Mouse (Mus musculus) ovary, postnatal 14 days (tissue): Measurements from ENCODE around the gene Rpl7a.

Source experiments
- DNase-seq: peaks from one replicate; pipeline ENCODE4 v3.0.0; 2022; ENCODE audit warnings: low spot score

The Rpl7a gene

DNA sequence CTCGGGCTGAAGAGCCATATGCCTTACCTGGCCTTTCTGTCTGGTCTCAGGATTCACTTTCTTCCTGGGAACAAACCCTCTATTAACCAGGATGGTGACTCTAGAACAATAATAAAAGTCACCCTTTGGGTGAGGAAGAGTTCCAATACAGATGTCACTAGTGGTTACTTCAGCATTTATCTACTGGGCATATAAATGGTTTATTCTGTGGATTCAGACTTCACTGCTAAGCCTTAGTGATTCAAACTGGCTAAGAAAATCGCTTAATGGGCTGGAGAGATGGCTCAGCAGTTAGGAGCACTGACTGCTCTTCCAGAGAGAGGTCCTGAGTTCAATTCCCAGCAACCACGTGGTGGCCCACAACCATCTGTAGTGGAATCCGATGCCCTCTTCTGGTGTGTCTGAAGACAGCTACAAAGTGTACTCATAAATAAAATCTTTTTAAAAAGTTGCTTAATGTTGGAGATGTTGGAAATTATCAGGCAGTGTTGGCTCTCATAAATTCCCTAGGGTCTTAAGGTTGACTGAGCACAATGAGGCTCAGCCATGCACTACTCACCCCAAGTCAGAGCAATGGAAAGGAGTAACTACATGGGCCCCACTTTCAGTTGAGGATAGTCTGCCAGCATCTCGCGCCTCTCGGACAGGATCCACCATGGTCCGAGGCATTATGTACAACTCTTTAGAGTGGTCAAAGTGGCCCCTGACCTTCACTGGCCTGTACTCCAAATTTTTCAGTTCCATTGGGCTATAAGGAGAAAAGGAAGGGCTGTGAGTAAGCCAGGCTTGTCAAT is 3.8 kb downstream of the Rpl7a start:
- DNase-seq: no peak

GRCm38 (mm10) chr2:26915927-26916728 is 5.6 kb downstream of the Rpl7a start, which contains the start of the genes Surf2 and Surf1:
Gene Surf2, plus strand, starts transcription at chr2:26916367.
Gene Surf1, minus strand, starts transcription at chr2:26916530.
- peak; percentile 68 for DNase-seq

- no peak for DNase-seq
These were observed 6.2 kb downstream of the Rpl7a start for GRCm38 (mm10) chr2:26916738-26917137.

- no peak for DNase-seq
These were observed 9.1 kb downstream of the Rpl7a start for GRCm38 (mm10) chr2:26919684-26920083.

DNA sequence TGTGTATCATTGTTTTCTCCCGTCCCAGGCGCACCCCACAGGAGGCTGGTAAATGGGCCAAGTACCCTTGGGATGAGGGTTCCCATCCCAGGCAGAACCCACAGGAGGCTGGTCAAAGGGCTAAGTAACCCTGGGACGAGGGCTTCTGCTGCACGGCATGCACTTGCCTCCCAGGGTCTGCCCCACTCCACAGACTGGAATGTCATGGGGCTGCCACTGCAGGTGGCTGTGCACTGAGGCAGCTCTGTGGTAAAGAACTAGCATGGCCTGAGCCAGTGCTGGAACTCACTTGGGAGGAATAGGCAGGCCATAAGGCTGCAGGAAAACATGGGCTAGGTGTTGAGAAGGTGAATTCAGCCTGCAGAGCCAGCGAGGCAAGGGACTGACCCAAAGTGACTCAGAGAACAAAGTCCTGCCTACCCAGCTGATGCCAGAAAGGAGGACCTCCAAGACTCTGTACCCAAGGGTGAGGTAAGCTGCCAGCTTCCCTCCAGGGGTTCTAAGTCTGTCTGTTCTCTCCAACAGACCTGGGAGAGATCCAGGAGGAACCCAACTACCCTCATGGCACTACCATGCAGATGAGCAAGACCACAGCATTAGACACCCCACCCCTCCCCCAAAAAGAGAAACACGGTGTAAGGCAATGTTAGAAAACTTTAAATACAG is 9.8 kb downstream of the Rpl7a start:
- DNase-seq: no peak

DNA sequence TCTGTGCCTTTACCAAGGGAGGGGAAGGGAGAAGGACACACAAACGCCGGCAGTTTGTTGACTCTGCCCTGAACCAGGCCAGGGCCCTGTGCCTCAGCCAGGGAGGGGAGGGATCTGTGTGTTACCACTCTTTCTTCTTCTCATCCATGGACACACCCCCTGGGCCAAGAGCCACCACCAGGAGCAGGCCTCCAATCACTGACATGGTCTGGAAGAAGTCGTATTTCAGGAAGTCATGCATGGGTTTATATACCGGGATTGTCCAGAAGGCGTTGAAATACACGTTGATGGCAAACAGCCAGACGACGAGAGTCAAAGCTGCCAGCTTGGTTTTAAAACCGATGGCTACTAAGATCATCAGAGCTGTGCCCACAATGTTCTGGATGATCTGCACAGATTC is 11.2 kb downstream of the Rpl7a start:
- DNase-seq: no peak

- DNase-seq: no peak
These were observed 17.3 kb downstream of the Rpl7a start for GRCm38 (mm10) chr2:26927745-26928476.

- DNase-seq: no peak
These were observed 19.8 kb downstream of the Rpl7a start for GRCm38 (mm10) chr2:26930390-26930789.

- no peak for DNase-seq
These were observed 22.1 kb downstream of the Rpl7a start for GRCm38 (mm10) chr2:26932473-26933303.

DNA sequence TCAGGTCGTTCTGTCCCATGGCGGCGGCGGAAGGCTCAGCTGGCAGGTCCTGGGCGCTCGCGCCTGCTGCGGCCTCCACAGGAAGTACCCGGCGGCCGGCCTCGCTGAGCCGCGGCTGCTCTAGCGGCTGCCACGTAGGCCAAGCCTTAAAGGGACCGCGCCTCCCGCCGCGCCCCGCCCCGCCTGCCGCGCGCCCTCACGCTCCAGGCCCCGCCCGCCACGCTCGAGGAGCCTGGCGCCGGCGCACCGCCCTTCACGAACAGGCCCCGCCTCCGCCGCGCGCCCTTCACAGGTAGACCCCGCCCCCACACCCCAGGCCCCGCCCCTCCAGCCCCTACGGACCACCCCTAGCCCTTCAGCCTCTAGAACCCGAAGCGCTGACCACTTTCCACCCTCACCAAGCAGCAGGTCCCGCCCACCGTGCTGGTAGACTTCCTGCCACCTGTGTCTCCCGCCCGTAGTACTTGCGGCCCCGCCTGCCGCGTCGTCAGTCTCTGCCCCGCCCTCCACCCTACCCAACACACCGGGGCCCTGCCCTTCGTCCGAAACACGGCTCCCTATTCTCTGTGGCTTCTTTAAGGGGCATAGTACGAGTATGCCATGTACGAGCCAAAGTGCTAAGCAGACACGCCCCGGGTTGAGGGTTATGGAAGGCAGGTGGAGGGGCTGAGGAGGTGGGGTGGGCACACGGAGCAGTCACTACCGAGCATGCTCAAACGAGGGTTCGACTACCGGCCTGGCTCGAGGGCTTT is 22.9 kb downstream of the Rpl7a start, which contains the start of the genes Surf4 and Stkld1:
Gene Surf4 (minus strand): TSS at position 625 of the 752 bp plus-strand sequence.
Gene Stkld1 (plus strand): TSS at position 744 of the 752 bp plus-strand sequence.
- peak; percentile 86 for DNase-seq

DNA sequence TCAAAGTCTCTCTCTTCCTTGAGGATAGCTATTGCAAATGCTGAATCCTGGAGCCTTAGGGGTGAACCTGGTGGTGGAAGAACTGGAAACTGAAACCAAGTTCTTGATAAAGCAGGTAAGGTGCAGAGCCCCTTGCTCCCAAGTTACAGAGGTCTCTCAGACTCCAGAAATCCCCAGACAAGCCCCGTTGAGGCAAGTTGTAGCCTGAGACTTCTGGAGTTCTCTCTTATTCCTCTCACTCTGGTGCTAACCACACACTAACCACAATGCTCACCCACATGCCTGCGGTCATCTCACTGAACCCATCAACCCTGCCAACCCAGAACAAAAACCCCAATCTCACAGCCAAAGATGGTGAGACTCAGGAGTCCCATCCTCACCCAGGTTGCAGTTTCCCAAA is 24.7 kb downstream of the Rpl7a start:
- DNase-seq: no peak

- no peak for DNase-seq
These were observed 25.9 kb downstream of the Rpl7a start for GRCm38 (mm10) chr2:26936425-26936824.

DNA sequence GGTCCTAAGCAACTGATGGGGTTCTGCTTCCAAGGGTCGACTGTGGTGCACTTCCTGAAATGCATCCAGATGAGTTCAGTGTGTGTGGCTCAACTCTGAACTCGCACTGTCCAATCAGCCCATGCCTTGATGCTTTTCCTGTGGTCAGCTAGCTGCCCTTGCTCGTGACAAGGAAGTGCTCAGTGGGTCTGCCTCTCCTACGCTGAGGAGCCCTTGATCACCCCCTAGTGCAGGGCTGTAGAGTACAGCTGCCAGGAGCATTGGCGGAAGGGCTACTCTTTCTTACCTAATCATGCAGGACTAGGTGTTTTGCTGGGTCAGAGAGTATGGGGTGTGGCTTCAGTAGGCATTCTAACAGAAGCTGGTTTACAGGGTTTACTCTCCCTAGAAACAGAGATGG is 31.0 kb downstream of the Rpl7a start:
- no peak for DNase-seq

DNA sequence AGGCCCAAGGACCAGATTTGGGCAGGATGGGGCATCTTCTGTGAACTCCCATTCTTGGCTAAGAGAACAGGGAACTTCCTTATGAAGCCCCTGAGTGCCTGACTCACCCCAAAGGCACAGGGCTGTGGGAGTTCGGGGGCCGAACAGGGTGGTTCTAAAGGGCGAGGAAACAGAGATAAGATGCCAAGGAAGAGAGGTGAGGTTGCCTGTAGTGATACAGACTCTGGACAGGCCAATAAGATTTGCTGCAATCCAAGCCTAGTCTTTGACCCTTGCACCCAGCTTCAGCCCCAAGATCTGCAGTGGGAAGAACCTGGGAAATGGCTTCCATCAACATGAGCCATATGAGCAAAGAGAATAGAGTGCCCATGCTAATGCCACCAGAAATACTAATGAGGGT is 32.7 kb downstream of the Rpl7a start:
- DNase-seq: no peak

DNA sequence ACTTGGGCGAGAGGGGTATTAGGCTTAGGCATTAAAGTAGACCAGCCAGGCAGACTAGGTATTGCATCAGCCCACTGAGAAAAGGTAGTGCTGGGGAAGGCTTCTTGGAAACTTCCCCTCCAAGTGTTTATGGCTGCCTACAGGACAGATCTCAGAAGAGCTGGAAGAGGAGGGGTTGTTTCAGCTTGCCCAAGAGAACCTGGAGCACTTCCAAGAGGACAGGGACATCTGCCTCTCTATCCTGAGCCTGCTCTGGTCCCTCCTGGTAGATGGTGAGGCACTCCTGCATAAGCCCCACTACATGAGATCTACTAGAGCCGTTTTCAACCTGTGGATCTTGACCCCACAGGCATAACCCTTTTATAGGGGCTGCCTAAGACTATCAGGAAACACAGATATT is 39.8 kb downstream of the Rpl7a start:
- DNase-seq: no peak

DNA sequence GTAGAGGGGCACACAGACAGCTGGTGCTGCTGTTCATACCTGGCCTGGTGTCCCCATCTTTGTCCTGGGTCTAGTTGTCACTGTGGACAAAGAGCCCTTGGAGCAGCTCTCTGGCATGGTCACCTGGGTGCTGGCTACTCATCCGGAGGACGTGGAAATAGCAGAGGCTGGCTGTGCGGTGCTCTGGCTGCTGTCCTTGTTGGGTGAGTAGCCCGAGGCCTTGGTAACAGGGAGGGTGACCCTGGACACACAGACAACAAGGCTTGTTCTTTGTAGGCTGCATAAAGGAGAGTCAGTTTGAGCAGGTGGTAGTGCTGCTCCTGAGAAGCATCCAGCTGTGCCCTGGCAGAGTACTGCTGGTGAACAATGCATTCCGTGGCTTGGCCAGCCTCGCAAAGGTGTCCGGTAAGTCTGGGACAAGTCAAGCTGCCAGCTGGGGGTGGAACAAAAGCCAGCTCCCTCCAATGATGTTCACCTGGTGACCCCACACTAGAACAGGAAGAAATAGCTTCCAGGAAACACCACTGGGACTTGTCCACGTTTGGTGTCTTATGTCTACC is 40.9 kb downstream of the Rpl7a start:
- no peak for DNase-seq

DNA sequence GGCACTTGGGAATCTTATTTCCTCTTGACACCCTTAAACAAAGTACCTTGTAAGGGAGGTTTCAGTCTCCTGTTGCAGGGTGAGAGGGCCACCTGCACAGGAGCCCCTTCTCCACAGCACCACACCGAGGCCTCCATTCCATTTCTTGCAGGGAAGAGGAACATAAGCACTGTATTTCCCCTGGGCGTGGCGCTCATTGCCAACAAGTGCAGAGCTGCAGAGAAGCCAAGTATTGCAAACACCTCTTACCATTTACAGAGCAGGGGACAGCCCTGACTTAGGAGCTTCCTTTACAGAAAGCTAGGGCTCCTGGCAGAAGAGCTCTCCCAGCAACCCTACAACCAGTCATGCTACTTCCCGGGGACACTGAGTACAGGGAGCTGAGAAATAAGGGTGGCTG is 41.6 kb downstream of the Rpl7a start:
- no peak for DNase-seq

DNA sequence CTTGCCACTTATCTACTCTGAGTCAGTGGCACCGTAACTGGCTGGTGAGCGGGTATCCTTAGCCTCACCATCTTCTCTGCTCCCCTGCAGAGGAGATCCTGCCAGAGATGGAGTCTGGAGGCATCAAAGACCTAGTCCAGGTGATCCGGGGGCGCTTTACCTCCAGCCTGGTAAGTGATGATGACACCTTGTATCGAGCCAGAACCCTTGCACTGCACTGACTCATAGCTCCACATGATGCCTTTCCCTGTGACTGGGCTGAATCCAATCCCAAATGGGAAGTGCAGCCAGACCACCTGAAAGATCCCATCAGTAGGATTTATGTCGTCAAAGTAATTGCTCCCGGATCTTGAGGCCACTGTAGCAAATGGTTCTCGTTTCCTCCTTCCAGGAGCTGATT is 42.3 kb downstream of the Rpl7a start:
- DNase-seq: no peak

DNA sequence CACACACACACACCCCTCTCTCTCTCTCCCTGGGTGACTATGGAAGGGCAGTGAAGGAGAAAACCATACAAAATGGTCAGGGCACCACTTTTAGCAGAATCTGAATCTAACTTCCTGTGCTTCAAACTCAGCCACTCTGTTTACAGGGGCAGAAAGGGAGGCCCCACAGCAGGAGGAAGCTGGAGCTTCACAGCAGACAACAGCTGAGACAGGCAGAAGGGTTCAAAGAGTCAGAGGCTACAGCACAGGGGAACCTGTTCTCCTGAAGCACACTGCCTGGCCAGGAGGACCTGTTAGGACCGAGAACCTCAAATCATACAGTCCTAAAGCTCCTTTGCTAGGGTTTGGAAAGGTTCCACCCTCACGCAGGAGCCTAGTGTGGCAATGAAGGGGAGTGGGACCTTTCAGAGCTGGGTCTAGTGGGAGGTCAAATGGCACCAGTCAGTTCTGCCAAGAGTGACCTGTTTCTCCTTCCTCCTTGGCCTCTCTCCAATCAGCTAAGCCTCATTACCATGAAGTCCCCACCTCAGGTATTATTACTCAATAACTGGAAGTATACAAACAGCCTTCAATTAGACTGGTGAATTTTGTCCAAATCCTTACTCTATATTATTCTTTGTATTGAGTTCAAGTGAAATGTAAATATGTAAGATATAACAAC is 44.3 kb downstream of the Rpl7a start:
- DNase-seq: no peak
